Mouse (Mus musculus) adrenal gland, postnatal 14 days (tissue): ENCODE data around the gene Tmem98. TPM values are rescaled to one million over a fixed set of nuclear protein-coding genes. Genes with fewer than 3 reads are reported as not detected.

ENCODE experiments used
- DNase-seq: peaks from one replicate; pipeline ENCODE4 v3.0.0; 2021; ENCODE audit warnings: mixed read lengths
- total RNA-seq: library from RNA; stranded (reverse); gene quantifications from 2 replicates; pipeline ENCODE4 v1.2.3, GENCODE M21; 2021

Tmem98 gene
- total RNA-seq, 1 experiment from 2014 or later: 34.5 TPM

- no peak for DNase-seq
These were observed 44.9 kb downstream of the Tmem98 start for GRCm38 (mm10) chr11:80854908-80855307.

- no peak for DNase-seq
These were observed 46.9 kb downstream of the Tmem98 start for GRCm38 (mm10) chr11:80856827-80857226.

- DNase-seq: no peak
These were observed 48.1 kb downstream of the Tmem98 start, which contains the start of gene Spaca3 for GRCm38 (mm10) chr11:80858065-80858464. Gene Spaca3 (plus strand): TSS chr11:80858365.

GRCm38 (mm10) chr11:80862941-80863340 lies 53.0 kb downstream of the Tmem98 start:
- peak; percentile 43 for DNase-seq

- DNase-seq: no peak
These were observed 58.1 kb downstream of the Tmem98 start for GRCm38 (mm10) chr11:80868039-80868438.

Other genes starting within 250 kb of the Tmem98 start
- gene Myo1d, start 30.1 kb upstream of the Tmem98 start, total RNA-seq: 46.3 and 47.1 TPM in 2 replicates
- not detected in 2 replicates for gene Spaca3, start 48.2 kb downstream of the Tmem98 start, total RNA-seq